Mouse (Mus musculus) forebrain, embryonic 16.5 days (tissue): ENCODE data around the gene Zbtb18. TPM values are rescaled to one million over a fixed set of nuclear protein-coding genes. Genes with fewer than 3 reads are reported as not detected.

Experiments used
- ATAC-seq: fragments of 200-750 bp; cut with Nextera tagmentation; 2 replicates; pipeline ENCODE4 v1.8.0; 2017; ENCODE audit warnings: mild to moderate bottlenecking, moderate library complexity
- H3K27ac ChIP-seq: fragments of 300-500 bp; sonication (generic); 2 replicates; pipeline ENCODE4 v1.5.1; 2014; ENCODE audit warnings: low read length, control low read depth
- H3K27me3 ChIP-seq: fragments of 300-500 bp; sonication (generic); replicated peaks from 2 replicates; pipeline ENCODE4 v1.6.1; 2014; ENCODE audit warnings: low read length; ENCODE audit not compliant: control insufficient read depth, insufficient read depth
- H3K36me3 ChIP-seq: fragments of 300-500 bp; sonication (generic); 2 replicates; pipeline ENCODE4 v1.6.1; 2014; ENCODE audit not compliant: control insufficient read depth, insufficient read depth
- H3K4me1 ChIP-seq: fragments of 300-500 bp; sonication (generic); replicated peaks from 2 replicates; pipeline ENCODE4 v1.6.1; 2014; ENCODE audit warnings: low read length; ENCODE audit not compliant: control insufficient read depth, insufficient read depth
- H3K4me2 ChIP-seq: fragments of 300-500 bp; sonication (generic); 2 replicates; pipeline ENCODE4 v1.6.1; 2014; ENCODE audit warnings: mild to moderate bottlenecking, low read length, control low read depth
- H3K4me3 ChIP-seq: fragments of 300-500 bp; sonication (generic); replicated peaks from 2 replicates; pipeline ENCODE4 v1.5.1; 2014; ENCODE audit warnings: mild to moderate bottlenecking, low read length, control low read depth
- H3K9ac ChIP-seq: fragments of 300-500 bp; sonication (generic); replicated peaks from 2 replicates; pipeline ENCODE4 v1.6.1; 2014; ENCODE audit warnings: low read depth, low read length, control low read depth
- H3K9me3 ChIP-seq: fragments of 300-500 bp; sonication (generic); 2 replicates; pipeline ENCODE4 v1.6.1; 2016; ENCODE audit warnings: low read length; ENCODE audit not compliant: control insufficient read depth
- WGBS: fragments of 180-500 bp; shearing (Covaris S2); extraction: QIAGEN DNeasy Blood & Tissue Kit; methylation state at CpG from one replicate; pipeline ENCODE4 v1.1.7; 2014; 5-methylcytosine and 5-hydroxymethylcytosine counted together
- polyA plus RNA-seq: library from polyadenylated mRNA; unstranded; fragments of >200 nt; fragmentation: Nextera tagmentation; extraction: Ambion mirVana; gene quantifications from 2 replicates; pipeline ENCODE4 v1.2.1, GENCODE M21; 2015

The Zbtb18 gene
- 111 and 146 TPM in 2 replicates for polyA plus RNA-seq

- ATAC-seq = 0 out of 2 replicates have a peak, but pooled peaks have one; percentile 0
- WGBS = 0% methylated on average over 13 of the region's 106 CpGs
Measured at GRCm38 (mm10) chr1:177442196-177442808, at the start of gene Zbtb18. Zbtb18 (plus strand) TSS chr1:177442351.

GRCm38 (mm10) chr1:177397455-177397854, 44.7 kb upstream of the Zbtb18 start:
- Histone ChIP-seq H3K4me1 (no peaks in the 10 kb centered on the region), H3K36me3 (no peaks in the 10 kb centered on the region), H3K27me3 (no peaks in the 10 kb centered on the region), H3K9ac (no peak overlapping the region), H3K4me3 (no peak overlapping the region), H3K27ac (no peak overlapping the region), H3K9me3 (no peaks in the 10 kb centered on the region), H3K4me2 (no peak overlapping the region)
- ATAC-seq = no peak
- 89% methylated on average over 1 of the region's 1 CpGs for WGBS

More at GRCm38 (mm10) chr1:177442196-177442808, at the start of gene Zbtb18:
- H3K9me3 ChIP-seq = no peaks in the 10 kb centered on the region
- H3K4me1 ChIP-seq = peaks cover 19% of the 10 kb centered on the region
- no peaks in the 10 kb centered on the region for H3K27me3 ChIP-seq
- H3K27ac ChIP-seq = peak within 1 kb of the TSS; percentile 96
- H3K9ac ChIP-seq = peak within 1 kb of the TSS; percentile 89
- H3K4me2 ChIP-seq = peak within 1 kb of the TSS; percentile 71
- H3K36me3 ChIP-seq = no peaks in the 10 kb centered on the region
- H3K4me3 ChIP-seq = peak within 1 kb of the TSS; percentile 64

GRCm38 (mm10) chr1:177405170-177405569, 37.0 kb upstream of the Zbtb18 start:
- no peak overlapping the region for H3K27ac ChIP-seq
- no peak overlapping the region for H3K4me3 ChIP-seq
- no peaks in the 10 kb centered on the region for H3K36me3 ChIP-seq
- H3K4me1 ChIP-seq = no peaks in the 10 kb centered on the region
- H3K27me3 ChIP-seq = no peaks in the 10 kb centered on the region
- 78% methylated on average over 6 of the region's 6 CpGs for WGBS
- H3K9me3 ChIP-seq = no peaks in the 10 kb centered on the region
- H3K4me2 ChIP-seq = no peak overlapping the region
- H3K9ac ChIP-seq = no peak overlapping the region
- no peak for ATAC-seq

DNA sequence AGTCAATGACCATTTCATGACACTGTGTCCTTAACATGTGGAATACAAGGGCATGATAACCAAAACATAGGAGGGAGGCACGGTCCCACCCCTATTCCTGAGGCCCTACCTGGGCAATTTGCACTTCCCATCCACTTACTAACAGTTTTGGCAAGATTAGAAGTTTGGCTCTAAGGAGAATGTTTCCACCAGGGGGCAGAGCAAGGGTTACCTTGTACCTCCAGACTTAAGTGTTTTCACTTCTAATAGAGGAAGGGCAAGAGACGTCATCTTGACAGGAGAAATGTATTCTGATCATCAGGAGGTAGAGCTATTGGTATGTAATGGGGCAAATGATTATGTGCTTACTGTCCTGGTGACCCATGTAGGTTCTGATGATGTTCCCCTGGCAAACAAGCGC, 33.5 kb upstream of the Zbtb18 start:
- peaks cover 12% of the 10 kb centered on the region for H3K4me1 ChIP-seq
- no peaks in the 10 kb centered on the region for H3K9me3 ChIP-seq
- H3K9ac ChIP-seq = no peak overlapping the region
- H3K4me3 ChIP-seq = no peak overlapping the region
- 82% methylated on average over 3 of the region's 3 CpGs for WGBS
- no peaks in the 10 kb centered on the region for H3K27me3 ChIP-seq
- ATAC-seq = no peak
- H3K36me3 ChIP-seq = no peaks in the 10 kb centered on the region
- H3K27ac ChIP-seq = no peak overlapping the region
- H3K4me2 ChIP-seq = no peak overlapping the region

GRCm38 (mm10) chr1:177410769-177411348, 31.3 kb upstream of the Zbtb18 start:
- ATAC-seq = peak; percentile 65
- no peak overlapping the region for H3K27ac ChIP-seq
- no peaks in the 10 kb centered on the region for H3K36me3 ChIP-seq
- 22% methylated on average over 7 of the region's 7 CpGs for WGBS
- H3K4me2 ChIP-seq = peak overlapping the region; percentile 44
- H3K9me3 ChIP-seq = no peaks in the 10 kb centered on the region
- H3K9ac ChIP-seq = no peak overlapping the region
- peaks cover 12% of the 10 kb centered on the region for H3K4me1 ChIP-seq
- no peaks in the 10 kb centered on the region for H3K27me3 ChIP-seq
- H3K4me3 ChIP-seq = no peak overlapping the region

- 9% methylated on average over 19 of the region's 19 CpGs for WGBS
- Histone ChIP-seq H3K36me3 (no peaks in the 10 kb centered on the region), H3K4me2 (peak overlapping the region; percentile 44), H3K9ac (0 out of 2 replicates have a peak overlapping the region, but pooled peaks have one; percentile 22), H3K27me3 (no peaks in the 10 kb centered on the region), H3K4me3 (peak overlapping the region; percentile 7; the same call in 1 of the 2 replicates), H3K9me3 (no peaks in the 10 kb centered on the region), H3K27ac (peak overlapping the region; percentile 56), H3K4me1 (peaks cover 12% of the 10 kb centered on the region)
- peak; percentile 75 for ATAC-seq
Measured at GRCm38 (mm10) chr1:177411359-177412358, 30.5 kb upstream of the Zbtb18 start.

DNA sequence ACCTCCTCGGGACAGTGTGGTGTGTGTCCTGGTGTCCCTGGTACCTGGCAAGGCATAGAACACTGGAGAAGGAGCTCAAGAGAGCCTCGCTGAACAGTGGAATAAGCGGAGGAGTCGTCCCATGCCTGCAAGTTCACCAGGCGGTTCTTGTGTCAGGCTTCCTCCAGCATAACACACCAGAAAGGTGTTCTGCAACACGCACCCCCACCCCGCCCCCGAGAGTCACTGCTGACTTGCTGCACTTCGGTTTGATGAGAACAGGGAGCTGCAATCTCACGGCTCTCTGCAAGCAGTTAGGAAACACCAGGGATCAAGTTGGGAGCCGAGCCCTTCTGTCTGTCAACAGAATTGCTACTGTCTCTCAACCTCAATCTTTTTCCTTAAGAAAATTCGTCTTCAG, 22.8 kb upstream of the Zbtb18 start:
- ATAC-seq = no peak
- Histone ChIP-seq H3K4me1 (no peaks in the 10 kb centered on the region), H3K27ac (no peak overlapping the region), H3K4me2 (no peak overlapping the region), H3K27me3 (no peaks in the 10 kb centered on the region), H3K4me3 (no peak overlapping the region), H3K9ac (no peak overlapping the region), H3K36me3 (no peaks in the 10 kb centered on the region), H3K9me3 (no peaks in the 10 kb centered on the region)
- WGBS = 85% methylated on average over 12 of the region's 12 CpGs

DNA sequence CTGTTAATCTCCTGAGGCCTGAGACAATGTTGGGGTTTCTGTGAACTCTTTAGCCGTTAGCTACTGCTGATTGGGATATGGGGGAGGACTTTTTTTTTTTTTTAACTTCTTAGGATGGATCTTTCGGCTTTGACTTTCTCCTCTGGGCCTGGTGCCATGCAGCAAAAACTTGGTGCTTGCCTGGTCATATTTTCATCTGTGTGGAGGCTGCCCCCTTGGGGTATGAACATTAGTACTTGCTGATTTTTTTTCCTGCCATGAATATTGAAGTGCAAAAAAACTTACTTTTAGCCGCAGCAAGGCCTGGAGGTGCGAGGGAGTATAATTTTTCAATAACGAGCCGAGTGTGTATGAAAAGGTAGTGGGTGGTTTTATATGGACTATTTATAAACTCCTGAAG, 22.0 kb upstream of the Zbtb18 start:
- no peaks in the 10 kb centered on the region for H3K9me3 ChIP-seq
- no peaks in the 10 kb centered on the region for H3K4me1 ChIP-seq
- no peaks in the 10 kb centered on the region for H3K27me3 ChIP-seq
- H3K9ac ChIP-seq = no peak overlapping the region
- H3K4me2 ChIP-seq = no peak overlapping the region
- 17% methylated on average over 6 of the region's 6 CpGs for WGBS
- no peaks in the 10 kb centered on the region for H3K36me3 ChIP-seq
- no peak overlapping the region for H3K4me3 ChIP-seq
- no peak overlapping the region for H3K27ac ChIP-seq
- no peak for ATAC-seq

DNA sequence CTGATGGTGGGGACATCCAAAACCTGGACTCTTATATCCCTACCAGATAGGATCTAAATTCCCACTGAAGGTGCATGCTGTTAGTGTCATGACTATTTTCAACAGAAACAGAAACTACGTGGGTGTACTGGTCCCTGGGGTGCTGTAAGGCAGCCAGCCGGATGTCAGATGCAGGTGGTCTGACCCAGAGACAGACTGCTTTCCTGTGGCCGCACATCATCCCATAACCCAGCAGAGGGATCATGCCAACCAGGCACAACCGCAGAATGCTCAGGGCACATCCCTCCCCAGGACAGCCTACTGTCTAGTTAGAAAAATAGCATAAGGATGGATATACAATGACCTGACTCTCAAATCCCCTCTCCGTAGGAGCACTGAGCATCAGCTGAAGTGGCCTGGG, 14.3 kb upstream of the Zbtb18 start:
- Histone ChIP-seq H3K4me3 (no peak overlapping the region), H3K27ac (0 out of 2 replicates have a peak overlapping the region, but pooled peaks have one; percentile 1), H3K4me2 (no peak overlapping the region), H3K36me3 (no peaks in the 10 kb centered on the region), H3K4me1 (peaks cover 5% of the 10 kb centered on the region), H3K9me3 (no peaks in the 10 kb centered on the region), H3K9ac (no peak overlapping the region), H3K27me3 (no peaks in the 10 kb centered on the region)
- WGBS = 84% methylated on average over 5 of the region's 5 CpGs
- ATAC-seq = no peak
